Mouse (Mus musculus) midbrain, embryonic 13.5 days (tissue): ENCODE results near the gene Plxna4. TPM values are rescaled to one million over a fixed set of nuclear protein-coding genes. Genes with fewer than 3 reads are reported as not detected.
A peak's percentile ranks its signal among the peaks of the same experiment; 100 is the strongest.

Experiments
- ATAC-seq: fragments of 200-750 bp; cut with Nextera tagmentation; 2 replicates; pipeline ENCODE4 v1.8.0; 2017; ENCODE audit warnings: mild to moderate bottlenecking, moderate TSS enrichment, moderate library complexity
- H3K27ac ChIP-seq: fragments of 300-500 bp; sonication (generic); 2 replicates; pipeline ENCODE4 v1.5.1; 2015; ENCODE audit warnings: inconsistent platforms, mild to moderate bottlenecking, moderate library complexity
- H3K27me3 ChIP-seq: fragments of 300-500 bp; sonication (generic); 2 replicates; pipeline ENCODE4 v1.6.1; 2015; ENCODE audit warnings: mild to moderate bottlenecking, inconsistent platforms
- H3K36me3 ChIP-seq: fragments of 300-500 bp; sonication (generic); 2 replicates; pipeline ENCODE4 v1.6.1; 2015; ENCODE audit warnings: mild to moderate bottlenecking, inconsistent platforms
- H3K4me1 ChIP-seq: fragments of 300-500 bp; sonication (generic); replicated peaks from 2 replicates; pipeline ENCODE4 v1.6.1; 2015; ENCODE audit warnings: inconsistent platforms
- H3K4me2 ChIP-seq: fragments of 300-500 bp; sonication (generic); replicated peaks from 2 replicates; pipeline ENCODE4 v1.6.1; 2015; ENCODE audit warnings: moderate library complexity, mild to moderate bottlenecking, inconsistent platforms
- H3K4me3 ChIP-seq: fragments of 300-500 bp; sonication (generic); replicated peaks from 2 replicates; pipeline ENCODE4 v1.5.1; 2015; ENCODE audit warnings: mild to moderate bottlenecking, inconsistent platforms
- H3K9ac ChIP-seq: fragments of 300-500 bp; sonication (generic); replicated peaks from 2 replicates; pipeline ENCODE4 v1.6.1; 2015; ENCODE audit warnings: mild to moderate bottlenecking, inconsistent platforms
- H3K9me3 ChIP-seq: fragments of 300-500 bp; sonication (generic); 2 replicates; pipeline ENCODE4 v1.6.1; 2016; ENCODE audit warnings: mild to moderate bottlenecking, inconsistent platforms
- WGBS: fragments of 180-500 bp; shearing (Covaris S2); methylation state at CpG from one replicate; pipeline ENCODE4 v1.1.7; 2015; 5-methylcytosine and 5-hydroxymethylcytosine counted together
- polyA plus RNA-seq: library from polyadenylated mRNA; unstranded; fragments of >200 nt; fragmentation: Nextera tagmentation; extraction: Ambion mirVana; gene quantifications from 2 replicates; pipeline ENCODE4 v1.2.1, GENCODE M21; 2015

Plxna4 gene
- polyA plus RNA-seq, 1 experiment from 2014 or later: 9.5 TPM

DNA sequence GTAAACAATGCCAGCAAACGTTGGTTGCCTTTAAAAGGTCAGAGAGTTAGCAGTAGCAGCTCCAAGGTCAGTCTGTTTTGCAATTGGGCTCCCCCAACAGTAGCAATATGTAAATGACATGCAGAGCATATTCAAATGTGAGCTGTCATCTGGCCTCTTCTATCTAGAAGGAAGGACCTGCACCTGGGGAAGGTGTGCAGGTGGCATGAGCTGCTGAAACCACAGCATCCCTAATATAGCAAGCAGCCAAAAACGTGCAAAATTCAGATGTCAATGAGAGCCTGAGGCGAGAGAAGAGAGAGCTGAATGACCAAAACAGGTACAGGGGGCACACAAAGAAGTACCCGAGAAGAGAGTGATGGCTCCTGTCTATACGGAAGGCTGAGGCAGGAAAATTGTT lies 118.8 kb downstream of the Plxna4 start:
- Histone ChIP-seq H3K4me2 (no peak overlapping the region), H3K4me1 (peaks cover 24% of the 10 kb centered on the region), H3K27me3 (no peaks in the 10 kb centered on the region), H3K4me3 (no peak overlapping the region), H3K9ac (no peak overlapping the region), H3K27ac (no peak overlapping the region), H3K36me3 (no peaks in the 10 kb centered on the region), H3K9me3 (no peaks in the 10 kb centered on the region)
- WGBS: 62% methylated on average over 5 of the region's 5 CpGs
- ATAC-seq: no peak

DNA sequence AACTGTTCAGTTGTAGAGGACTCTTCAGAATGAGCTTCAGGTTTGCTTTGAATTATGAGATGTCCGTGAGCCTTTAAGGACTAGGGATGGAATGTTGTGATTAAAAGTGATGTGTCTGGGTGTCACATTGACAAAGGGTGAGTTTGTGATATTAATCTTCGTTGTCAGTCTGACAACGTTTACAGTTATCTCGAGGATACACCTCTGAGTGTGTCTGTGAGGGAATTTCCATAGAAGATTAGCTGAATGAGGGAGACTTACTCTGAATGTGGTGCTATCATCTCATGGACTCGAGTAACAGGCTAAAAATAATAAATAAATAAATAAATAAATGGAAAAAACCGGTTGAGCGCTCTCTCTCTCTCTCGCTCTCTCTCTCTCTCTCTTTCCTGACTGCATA lies 122.9 kb downstream of the Plxna4 start:
- no peaks in the 10 kb centered on the region for H3K9me3 ChIP-seq
- H3K27me3 ChIP-seq: no peaks in the 10 kb centered on the region
- H3K9ac ChIP-seq: no peak overlapping the region
- H3K36me3 ChIP-seq: no peaks in the 10 kb centered on the region
- peaks cover 28% of the 10 kb centered on the region for H3K4me1 ChIP-seq
- 81% methylated on average over 8 of the region's 8 CpGs for WGBS
- ATAC-seq: no peak
- no peak overlapping the region for H3K27ac ChIP-seq
- no peak overlapping the region for H3K4me3 ChIP-seq
- no peak overlapping the region for H3K4me2 ChIP-seq

DNA sequence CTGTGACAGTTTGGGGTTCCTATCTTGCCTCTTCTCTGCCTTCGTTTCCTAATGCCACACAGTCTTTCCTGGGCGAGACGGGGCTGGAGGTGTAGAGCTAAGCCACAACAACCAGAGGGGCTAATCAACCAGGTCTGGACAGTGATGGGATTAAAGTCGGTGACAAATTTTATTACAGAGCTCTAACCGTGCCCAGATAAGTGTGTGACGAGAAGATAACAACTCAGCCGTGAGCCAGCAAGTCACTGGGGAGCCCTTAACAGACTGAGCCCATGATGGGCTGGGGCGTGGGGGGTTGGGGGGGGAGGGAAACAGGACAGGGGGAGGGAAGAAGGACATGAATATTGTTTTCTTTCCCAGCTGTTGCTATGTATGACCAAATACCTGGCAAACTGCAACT lies 123.4 kb downstream of the Plxna4 start:
- WGBS: 43% methylated on average over 8 of the region's 8 CpGs
- Histone ChIP-seq H3K27me3 (no peaks in the 10 kb centered on the region), H3K27ac (no peak overlapping the region), H3K9me3 (no peaks in the 10 kb centered on the region), H3K36me3 (no peaks in the 10 kb centered on the region), H3K4me1 (peaks cover 28% of the 10 kb centered on the region), H3K9ac (no peak overlapping the region), H3K4me3 (no peak overlapping the region), H3K4me2 (no peak overlapping the region)
- ATAC-seq: peak; percentile 62; the same call in 1 of the 2 replicates

DNA sequence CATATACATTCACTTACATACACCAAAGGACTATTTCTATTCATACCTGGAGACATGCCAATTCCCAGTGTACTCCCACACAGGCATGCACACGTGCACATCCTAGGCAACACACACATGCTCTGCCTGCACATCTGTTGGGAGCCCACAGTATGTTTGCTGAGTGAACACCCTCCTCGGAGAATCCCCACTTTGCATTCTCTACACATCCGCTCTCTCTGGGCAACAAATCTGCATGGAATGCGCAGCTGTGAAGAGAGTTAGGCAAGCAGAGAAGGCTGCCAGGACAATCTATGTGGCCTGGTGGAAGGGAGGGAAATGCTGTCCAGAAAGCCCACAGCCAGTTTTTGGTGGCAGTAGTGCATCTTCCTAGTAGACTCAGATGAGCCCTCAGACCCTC lies 123.9 kb downstream of the Plxna4 start:
- WGBS: 56% methylated on average over 4 of the region's 4 CpGs
- peaks cover 28% of the 10 kb centered on the region for H3K4me1 ChIP-seq
- no peak overlapping the region for H3K4me3 ChIP-seq
- H3K4me2 ChIP-seq: no peak overlapping the region
- H3K36me3 ChIP-seq: no peaks in the 10 kb centered on the region
- no peak overlapping the region for H3K27ac ChIP-seq
- peak; percentile 68 for ATAC-seq
- H3K27me3 ChIP-seq: no peaks in the 10 kb centered on the region
- no peak overlapping the region for H3K9ac ChIP-seq
- no peaks in the 10 kb centered on the region for H3K9me3 ChIP-seq

DNA sequence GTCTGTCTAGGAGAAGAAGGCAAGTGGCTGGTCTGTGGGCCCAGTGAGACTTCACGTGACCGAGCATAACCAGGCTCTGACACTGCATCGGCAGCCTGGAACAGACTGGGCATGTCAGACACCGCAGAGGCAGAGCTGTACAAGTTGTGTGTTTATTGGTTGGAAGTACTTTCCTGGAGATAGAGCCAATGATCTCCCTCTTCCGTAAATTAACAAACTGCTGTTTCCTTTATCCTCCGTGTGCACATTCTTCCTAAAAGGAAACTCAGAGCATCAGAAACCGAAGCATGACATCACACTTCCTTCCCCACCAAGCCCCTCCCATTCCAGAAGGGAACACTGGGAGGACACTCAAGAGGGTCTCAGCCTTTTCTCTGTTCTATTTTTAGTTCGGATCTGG lies 127.6 kb downstream of the Plxna4 start:
- Histone ChIP-seq H3K9me3 (no peaks in the 10 kb centered on the region), H3K27me3 (no peaks in the 10 kb centered on the region), H3K4me2 (no peak overlapping the region), H3K27ac (no peak overlapping the region), H3K4me1 (peaks cover 14% of the 10 kb centered on the region), H3K4me3 (no peak overlapping the region), H3K9ac (no peak overlapping the region), H3K36me3 (no peaks in the 10 kb centered on the region)
- ATAC-seq: no peak
- 86% methylated on average over 8 of the region's 8 CpGs for WGBS

DNA sequence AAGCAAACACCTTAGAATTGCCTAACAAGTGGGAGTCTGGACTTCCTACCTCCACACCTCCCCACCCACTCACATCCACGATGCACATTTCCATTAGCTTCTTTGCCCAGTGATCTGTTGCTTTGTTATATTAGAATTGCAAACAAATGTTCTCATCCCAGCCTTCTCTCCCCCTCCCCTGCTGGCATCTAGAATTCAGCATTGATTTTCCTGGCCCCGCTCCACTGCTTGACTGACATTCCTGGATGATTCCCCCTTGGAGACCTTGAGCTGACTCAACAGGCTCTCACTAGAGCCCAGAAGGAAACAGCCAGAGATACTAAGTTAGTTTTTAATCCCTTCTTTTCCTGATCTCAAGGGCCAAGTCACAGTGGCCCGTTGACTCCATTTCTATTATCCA lies 131.4 kb downstream of the Plxna4 start:
- no peak overlapping the region for H3K4me3 ChIP-seq
- no peaks in the 10 kb centered on the region for H3K27me3 ChIP-seq
- no peak overlapping the region for H3K9ac ChIP-seq
- H3K36me3 ChIP-seq: no peaks in the 10 kb centered on the region
- 65% methylated on average over 3 of the region's 3 CpGs for WGBS
- H3K27ac ChIP-seq: no peak overlapping the region
- H3K4me1 ChIP-seq: no peaks in the 10 kb centered on the region
- no peaks in the 10 kb centered on the region for H3K9me3 ChIP-seq
- ATAC-seq: no peak
- no peak overlapping the region for H3K4me2 ChIP-seq

DNA sequence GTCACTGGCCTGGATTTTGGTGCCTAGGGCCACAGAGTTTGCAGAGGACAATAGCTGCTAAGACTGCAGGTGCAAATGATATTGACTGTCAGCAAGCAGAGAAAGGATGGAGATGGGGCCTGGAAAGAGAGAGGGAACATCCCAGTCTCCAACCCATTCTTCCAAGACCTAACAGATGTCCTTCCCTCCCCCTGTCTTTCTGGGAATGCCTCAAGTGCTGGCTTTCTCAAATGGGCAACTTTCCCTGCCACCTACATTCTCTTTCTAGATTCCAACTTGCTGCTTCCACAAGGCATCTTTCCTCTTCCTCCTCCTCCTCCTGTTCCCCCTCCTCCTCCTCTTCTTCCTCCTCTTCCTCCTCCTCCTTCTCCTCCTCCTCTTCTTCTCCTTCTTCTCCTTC lies 136.1 kb downstream of the Plxna4 start:
- H3K27me3 ChIP-seq: no peaks in the 10 kb centered on the region
- H3K9ac ChIP-seq: no peak overlapping the region
- no peak for ATAC-seq
- no peak overlapping the region for H3K4me3 ChIP-seq
- no peaks in the 10 kb centered on the region for H3K9me3 ChIP-seq
- H3K36me3 ChIP-seq: no peaks in the 10 kb centered on the region
- H3K27ac ChIP-seq: no peak overlapping the region
- H3K4me1 ChIP-seq: no peaks in the 10 kb centered on the region
- no peak overlapping the region for H3K4me2 ChIP-seq

DNA sequence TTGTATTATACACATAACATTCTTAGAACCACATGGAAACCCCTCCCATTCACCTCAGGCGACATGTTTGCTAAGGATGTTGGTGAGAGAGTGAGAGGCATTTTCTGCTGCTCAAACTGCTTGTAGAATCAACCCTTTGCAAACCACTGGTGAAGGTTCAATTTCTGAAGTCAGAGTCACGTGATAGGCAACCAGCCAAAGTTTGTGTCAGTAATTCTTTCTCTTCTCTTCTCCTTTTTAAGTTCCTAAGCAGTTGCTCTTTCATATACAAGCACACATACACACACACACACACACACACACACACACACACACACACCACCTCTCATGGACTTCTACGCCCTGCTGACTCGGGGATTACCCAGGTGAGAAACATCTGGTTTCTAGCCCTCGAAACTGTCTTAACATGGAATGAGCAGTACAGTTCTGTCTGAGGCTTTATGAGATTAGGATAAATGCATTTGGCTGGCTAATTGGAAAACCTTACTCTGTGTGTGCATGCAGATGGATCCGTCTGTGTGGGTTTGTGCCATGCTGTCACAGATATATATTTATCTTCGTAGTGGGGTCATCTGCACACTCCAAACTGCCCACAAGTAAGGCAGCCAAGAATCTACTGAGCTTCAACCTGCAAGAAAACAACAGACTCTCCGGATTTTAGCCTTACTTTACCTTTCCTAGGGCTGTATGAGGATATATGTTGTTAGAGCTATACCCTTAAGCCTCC lies 138.6 kb downstream of the Plxna4 start:
- Histone ChIP-seq H3K4me1 (peaks cover 6% of the 10 kb centered on the region), H3K4me3 (no peak overlapping the region), H3K9me3 (no peaks in the 10 kb centered on the region), H3K27ac (no peak overlapping the region), H3K4me2 (no peak overlapping the region), H3K36me3 (no peaks in the 10 kb centered on the region), H3K27me3 (no peaks in the 10 kb centered on the region), H3K9ac (no peak overlapping the region)
- WGBS: 88% methylated on average over 8 of the region's 8 CpGs
- no peak for ATAC-seq

DNA sequence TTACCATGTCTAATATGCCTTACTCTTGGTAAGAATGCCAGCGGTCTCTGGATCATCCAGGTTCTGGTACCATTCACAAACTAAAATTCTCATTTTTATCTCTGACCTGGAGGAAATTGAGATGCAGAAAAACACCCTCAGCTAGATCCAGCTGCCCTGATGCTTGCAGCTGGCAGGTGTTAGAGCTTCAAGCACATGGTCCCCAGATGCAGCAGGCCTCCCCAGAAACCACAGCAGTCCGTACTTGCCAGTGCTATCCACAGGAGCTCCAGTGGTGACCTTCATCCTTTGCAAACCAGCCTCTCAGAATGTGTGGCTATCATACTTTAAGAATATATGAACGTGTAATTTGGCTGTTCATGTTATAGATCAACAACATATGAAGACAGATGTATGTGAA lies 139.2 kb downstream of the Plxna4 start:
- H3K9me3 ChIP-seq: no peaks in the 10 kb centered on the region
- no peaks in the 10 kb centered on the region for H3K36me3 ChIP-seq
- no peaks in the 10 kb centered on the region for H3K27me3 ChIP-seq
- H3K4me2 ChIP-seq: no peak overlapping the region
- 86% methylated on average over 3 of the region's 3 CpGs for whole genome bisulfite sequencing
- H3K9ac ChIP-seq: no peak overlapping the region
- H3K4me3 ChIP-seq: no peak overlapping the region
- no peak overlapping the region for H3K27ac ChIP-seq
- H3K4me1 ChIP-seq: peaks cover 7% of the 10 kb centered on the region
- ATAC-seq: no peak

DNA sequence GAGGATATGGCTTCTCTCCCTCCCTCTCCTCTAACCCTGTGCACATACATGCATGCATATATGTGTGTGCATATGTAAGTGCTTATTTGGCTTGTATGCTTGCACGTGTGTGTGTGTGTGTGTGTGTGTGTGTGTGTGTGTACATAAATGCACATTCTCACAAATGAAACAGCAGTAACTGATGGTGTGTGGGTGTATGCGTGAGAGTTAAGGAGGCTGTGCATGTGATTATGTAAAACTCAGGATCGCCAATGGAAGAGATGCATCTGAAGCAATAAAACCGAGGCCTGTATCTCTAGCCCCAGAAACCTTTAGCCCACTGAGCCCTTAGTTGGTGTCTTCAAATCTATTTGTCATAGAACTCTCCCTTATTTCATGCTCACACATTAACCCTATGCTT lies 141.7 kb downstream of the Plxna4 start:
- no peak overlapping the region for H3K9ac ChIP-seq
- WGBS: 80% methylated on average over 4 of the region's 4 CpGs

DNA sequence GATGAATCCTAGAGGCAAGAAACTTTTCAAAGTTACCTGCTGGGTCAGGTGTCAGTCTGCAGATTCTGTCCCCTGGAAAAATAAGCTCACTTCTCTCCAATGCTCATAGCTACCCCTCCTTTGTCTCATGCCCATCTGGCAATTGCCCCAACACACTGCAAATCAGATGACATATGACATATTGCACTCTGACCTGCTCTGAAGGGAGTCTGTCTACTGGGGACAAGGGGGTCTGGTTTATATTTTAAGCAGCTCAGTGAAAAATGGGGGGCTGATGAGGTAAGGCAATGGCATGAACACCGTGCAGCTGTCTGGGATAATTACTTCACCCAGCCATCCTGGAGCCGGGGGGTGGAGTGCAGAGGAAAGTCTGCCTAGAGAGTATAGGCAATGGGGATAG lies 142.7 kb downstream of the Plxna4 start:
- no peak overlapping the region for H3K9ac ChIP-seq
- WGBS: 77% methylated on average over 2 of the region's 2 CpGs
- no peak for ATAC-seq

More for the DNA sequence above, 141.7 kb downstream of the Plxna4 start:
- no peaks in the 10 kb centered on the region for H3K36me3 ChIP-seq
- ATAC-seq: no peak
- H3K27me3 ChIP-seq: no peaks in the 10 kb centered on the region
- no peak overlapping the region for H3K27ac ChIP-seq
- H3K4me1 ChIP-seq: peaks cover 7% of the 10 kb centered on the region
- H3K4me3 ChIP-seq: no peak overlapping the region
- H3K4me2 ChIP-seq: no peak overlapping the region
- H3K9me3 ChIP-seq: no peaks in the 10 kb centered on the region

DNA sequence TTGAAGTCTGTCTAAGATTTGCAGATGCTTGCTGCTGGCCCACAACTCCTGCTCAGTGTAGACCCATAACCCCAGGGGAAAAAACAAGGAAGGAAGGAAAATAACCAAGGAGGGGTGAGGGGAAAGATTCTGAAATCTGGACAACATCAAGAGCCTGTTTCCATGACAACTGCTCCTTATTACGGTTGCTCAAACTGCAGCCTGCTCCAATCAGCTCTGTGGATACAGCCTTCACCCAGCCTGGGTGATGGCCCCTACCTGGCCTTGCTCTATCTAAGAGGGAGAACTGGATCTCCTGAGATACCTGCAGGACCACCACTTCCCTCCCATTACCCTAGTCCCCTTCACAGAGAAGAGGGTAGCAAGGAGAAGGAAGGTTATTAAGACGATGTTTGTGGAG lies 143.6 kb downstream of the Plxna4 start:
- peaks cover 7% of the 10 kb centered on the region for H3K4me1 ChIP-seq
- no peaks in the 10 kb centered on the region for H3K27me3 ChIP-seq
- H3K4me2 ChIP-seq: no peak overlapping the region
- 0 out of 2 replicates have a peak, but pooled peaks have one; percentile 40 for ATAC-seq
- H3K9ac ChIP-seq: no peak overlapping the region
- H3K9me3 ChIP-seq: no peaks in the 10 kb centered on the region
- no peak overlapping the region for H3K27ac ChIP-seq
- no peak overlapping the region for H3K4me3 ChIP-seq
- H3K36me3 ChIP-seq: no peaks in the 10 kb centered on the region
- WGBS: 71% methylated on average over 2 of the region's 2 CpGs

More for the DNA sequence above, 142.7 kb downstream of the Plxna4 start:
- Histone ChIP-seq H3K9me3 (no peaks in the 10 kb centered on the region), H3K4me3 (no peak overlapping the region), H3K27ac (no peak overlapping the region), H3K36me3 (no peaks in the 10 kb centered on the region), H3K4me2 (no peak overlapping the region), H3K27me3 (no peaks in the 10 kb centered on the region), H3K4me1 (peaks cover 7% of the 10 kb centered on the region)

DNA sequence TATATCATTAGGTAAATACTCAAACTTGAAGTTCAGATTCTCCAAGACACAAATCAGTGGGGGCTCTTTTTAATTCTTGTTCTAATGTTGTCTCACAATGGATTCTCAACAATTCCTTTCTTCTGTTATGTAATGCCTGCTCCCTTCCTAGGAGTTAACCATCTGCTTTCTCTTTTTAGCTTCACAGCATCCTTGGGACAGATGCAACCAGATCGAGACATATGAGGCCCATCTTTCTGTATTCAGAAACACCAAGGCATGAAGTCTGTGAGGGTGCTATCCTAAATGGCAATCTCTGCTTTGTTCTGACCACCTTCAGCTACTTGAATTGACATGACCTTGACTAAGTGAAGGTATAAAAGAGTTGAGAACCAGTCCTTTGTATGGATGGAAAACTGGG lies 144.3 kb downstream of the Plxna4 start:
- no peaks in the 10 kb centered on the region for H3K9me3 ChIP-seq
- no peak overlapping the region for H3K27ac ChIP-seq
- H3K4me1 ChIP-seq: peaks cover 7% of the 10 kb centered on the region
- no peak overlapping the region for H3K9ac ChIP-seq
- no peak overlapping the region for H3K4me2 ChIP-seq
- H3K4me3 ChIP-seq: no peak overlapping the region
- H3K27me3 ChIP-seq: no peaks in the 10 kb centered on the region
- 94% methylated on average over 1 of the region's 1 CpGs for WGBS
- ATAC-seq: no peak
- H3K36me3 ChIP-seq: no peaks in the 10 kb centered on the region
